Mouse (Mus musculus) embryonic facial prominence, embryonic 14.5 days (tissue): ENCODE data around the gene Chd9. TPM values are rescaled to one million over a fixed set of nuclear protein-coding genes. Genes with fewer than 3 reads are reported as not detected.

Source experiments
- ATAC-seq: fragments of 200-750 bp; cut with Nextera tagmentation; 2 replicates; pipeline ENCODE4 v1.8.0; 2017; ENCODE audit warnings: low read depth, moderate number of reproducible peaks, moderate TSS enrichment
- DNase-seq: peaks from one replicate; pipeline ENCODE4 v3.0.0-alpha.2; 2015; ENCODE audit warnings: low spot score
- H3K27ac ChIP-seq: fragments of 300-500 bp; sonication (generic); replicated peaks from 2 replicates; pipeline ENCODE4 v1.5.1; 2014; ENCODE audit warnings: low read depth, mild to moderate bottlenecking, low read length, moderate library complexity
- H3K27me3 ChIP-seq: fragments of 300-500 bp; sonication (generic); replicated peaks from 2 replicates; pipeline ENCODE4 v1.6.1; 2014; ENCODE audit warnings: low read length; ENCODE audit not compliant: control insufficient read depth, insufficient read depth
- H3K36me3 ChIP-seq: fragments of 300-500 bp; sonication (generic); 2 replicates; pipeline ENCODE4 v1.6.1; 2014; ENCODE audit warnings: low read length, mixed read lengths; ENCODE audit not compliant: control insufficient read depth, insufficient read depth
- H3K4me1 ChIP-seq: fragments of 300-500 bp; sonication (generic); 2 replicates; pipeline ENCODE4 v1.6.1; 2014; ENCODE audit warnings: antibody characterized with exemption, low read length; ENCODE audit not compliant: control insufficient read depth, insufficient read depth
- H3K4me2 ChIP-seq: fragments of 300-500 bp; sonication (generic); 2 replicates; pipeline ENCODE4 v1.6.1; 2014; ENCODE audit warnings: low read depth, mild to moderate bottlenecking, low read length, moderate library complexity, mixed read lengths
- H3K4me3 ChIP-seq: fragments of 300-500 bp; sonication (generic); 2 replicates; pipeline ENCODE4 v1.5.1; 2014; ENCODE audit warnings: low read depth, mild to moderate bottlenecking, low read length
- H3K9ac ChIP-seq: fragments of 300-500 bp; sonication (generic); 2 replicates; pipeline ENCODE4 v1.6.1; 2014; ENCODE audit warnings: low read depth, mild to moderate bottlenecking, low read length, moderate library complexity, mixed read lengths
- H3K9me3 ChIP-seq: fragments of 300-500 bp; sonication (generic); 2 replicates; pipeline ENCODE4 v1.6.1; 2016; ENCODE audit warnings: low read length; ENCODE audit not compliant: control insufficient read depth
- WGBS: fragments of 180-500 bp; shearing (Covaris S2); extraction: QIAGEN DNeasy Blood & Tissue Kit; methylation state at CpG from one replicate; pipeline ENCODE4 v1.1.7; 2014; 5-methylcytosine and 5-hydroxymethylcytosine counted together
- polyA plus RNA-seq: library from polyadenylated mRNA; unstranded; fragments of >200 nt; fragmentation: Nextera tagmentation; extraction: Ambion mirVana; gene quantifications from 2 replicates; pipeline ENCODE4 v1.2.1, GENCODE M21; 2014

Chd9 gene
- polyA plus RNA-seq, 1 experiment from 2014 or later, result 123 TPM

DNA sequence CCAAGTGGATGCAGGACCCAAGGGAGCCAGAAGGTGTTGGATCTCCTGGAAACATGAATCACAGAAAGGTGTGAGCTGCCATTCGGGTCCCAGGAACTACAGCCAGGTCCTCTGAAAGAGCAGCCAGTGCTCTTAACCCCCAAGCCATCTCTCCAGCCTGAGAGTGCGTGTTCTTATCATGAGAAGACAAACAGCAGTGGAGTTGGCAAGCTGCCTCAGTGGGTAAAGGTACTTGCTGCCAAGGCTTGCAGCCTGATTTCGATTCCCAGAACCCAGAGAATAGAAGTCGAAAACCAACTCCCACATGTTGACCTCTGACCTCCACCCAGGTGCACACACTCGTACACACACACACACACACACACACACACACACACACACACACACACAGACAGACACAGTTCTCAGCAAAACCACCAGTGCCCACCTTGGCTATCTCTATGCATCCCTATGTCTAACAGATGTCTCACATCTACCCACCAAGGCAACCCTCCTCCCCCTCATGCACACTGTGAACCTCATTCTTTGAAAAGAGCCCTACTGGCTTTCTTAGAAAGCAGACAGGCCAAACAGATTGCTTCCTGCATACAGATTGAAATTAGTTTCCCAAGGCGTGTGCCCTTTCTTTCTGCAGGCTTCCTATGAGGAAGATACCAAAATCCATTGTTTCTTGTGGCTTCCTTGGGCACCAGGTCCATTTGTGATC is 43.4 kb downstream of the Chd9 start:
- no peaks in the 10 kb centered on the region for H3K9me3 ChIP-seq
- ATAC-seq, result no peak
- DNase-seq, result peak; percentile 39
- no peak overlapping the region for H3K9ac ChIP-seq
- peaks cover 37% of the 10 kb centered on the region for H3K4me1 ChIP-seq
- 64% methylated on average over 6 of the region's 6 CpGs for WGBS
- H3K36me3 ChIP-seq, result peaks cover 4% of the 10 kb centered on the region; the same call in 1 of the 2 replicates
- no peak overlapping the region for H3K27ac ChIP-seq
- no peaks in the 10 kb centered on the region for H3K27me3 ChIP-seq
- H3K4me3 ChIP-seq, result no peak overlapping the region
- H3K4me2 ChIP-seq, result no peak overlapping the region

DNA sequence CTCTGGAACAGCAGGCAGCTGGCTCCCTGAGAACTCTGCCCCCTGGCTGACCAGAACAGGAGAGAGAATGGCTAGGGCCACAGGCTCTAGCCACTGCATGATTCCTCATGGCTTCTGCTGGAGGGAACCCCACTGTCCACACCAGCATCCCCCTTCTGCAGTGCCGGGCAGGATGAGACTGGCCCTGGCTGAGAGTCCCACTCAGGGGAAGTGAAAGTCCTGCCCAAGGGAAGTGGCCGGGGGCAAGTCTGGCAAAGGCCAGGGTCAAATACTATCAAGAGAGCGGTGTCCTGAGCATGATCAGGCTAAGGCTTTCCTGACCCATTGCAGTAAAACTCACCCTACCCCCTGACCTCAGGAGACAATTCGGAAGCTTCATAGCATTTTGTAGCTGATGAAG is 44.9 kb downstream of the Chd9 start:
- WGBS, result 72% methylated on average over 4 of the region's 4 CpGs

DNA sequence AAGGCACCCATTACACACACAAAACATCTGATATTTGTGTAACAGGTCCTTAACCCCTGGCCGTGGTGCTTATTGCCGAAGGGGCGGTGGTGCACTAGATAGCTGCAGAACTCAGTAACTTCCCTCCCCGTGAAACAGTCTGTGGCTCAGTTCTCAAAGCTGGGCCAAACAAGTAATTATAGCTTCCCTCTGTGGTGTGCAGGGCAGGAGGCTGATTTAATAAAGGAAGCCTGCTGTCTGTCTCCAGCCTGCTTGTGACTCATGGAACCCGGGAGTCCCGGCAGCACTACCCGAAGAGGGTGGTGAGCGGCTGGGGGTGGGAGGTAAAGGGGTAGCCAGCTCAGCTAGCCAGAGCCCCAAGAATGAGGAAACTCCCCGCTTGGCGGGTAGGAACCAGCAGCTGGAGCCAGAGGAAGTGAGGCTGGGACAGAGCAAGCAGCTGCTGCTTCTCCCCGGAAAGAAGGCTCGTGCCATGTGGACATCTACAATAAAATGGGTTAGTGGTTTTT is 48.1 kb downstream of the Chd9 start:
- H3K36me3 ChIP-seq, result peaks cover 4% of the 10 kb centered on the region; the same call in 1 of the 2 replicates
- DNase-seq (peak; percentile 83), ATAC-seq (peak; percentile 69)
- peaks cover 30% of the 10 kb centered on the region for H3K4me1 ChIP-seq
- H3K4me3 ChIP-seq, result peak overlapping the region; percentile 45
- H3K27me3 ChIP-seq, result no peaks in the 10 kb centered on the region
- 3% methylated on average over 12 of the region's 12 CpGs for WGBS
- peak overlapping the region; percentile 85 for H3K4me2 ChIP-seq
- peak overlapping the region; percentile 91 for H3K27ac ChIP-seq
- H3K9me3 ChIP-seq, result no peaks in the 10 kb centered on the region
- peak overlapping the region; percentile 62 for H3K9ac ChIP-seq

More for the DNA sequence above, 44.9 kb downstream of the Chd9 start:
- no peak overlapping the region for H3K4me3 ChIP-seq
- no peak for ATAC-seq
- no peaks in the 10 kb centered on the region for H3K27me3 ChIP-seq
- H3K27ac ChIP-seq, result no peak overlapping the region
- H3K36me3 ChIP-seq, result peaks cover 4% of the 10 kb centered on the region; the same call in 1 of the 2 replicates
- H3K4me1 ChIP-seq, result peaks cover 48% of the 10 kb centered on the region
- H3K4me2 ChIP-seq, result no peak overlapping the region
- no peak overlapping the region for H3K9ac ChIP-seq
- DNase-seq, result no peak
- no peaks in the 10 kb centered on the region for H3K9me3 ChIP-seq

DNA sequence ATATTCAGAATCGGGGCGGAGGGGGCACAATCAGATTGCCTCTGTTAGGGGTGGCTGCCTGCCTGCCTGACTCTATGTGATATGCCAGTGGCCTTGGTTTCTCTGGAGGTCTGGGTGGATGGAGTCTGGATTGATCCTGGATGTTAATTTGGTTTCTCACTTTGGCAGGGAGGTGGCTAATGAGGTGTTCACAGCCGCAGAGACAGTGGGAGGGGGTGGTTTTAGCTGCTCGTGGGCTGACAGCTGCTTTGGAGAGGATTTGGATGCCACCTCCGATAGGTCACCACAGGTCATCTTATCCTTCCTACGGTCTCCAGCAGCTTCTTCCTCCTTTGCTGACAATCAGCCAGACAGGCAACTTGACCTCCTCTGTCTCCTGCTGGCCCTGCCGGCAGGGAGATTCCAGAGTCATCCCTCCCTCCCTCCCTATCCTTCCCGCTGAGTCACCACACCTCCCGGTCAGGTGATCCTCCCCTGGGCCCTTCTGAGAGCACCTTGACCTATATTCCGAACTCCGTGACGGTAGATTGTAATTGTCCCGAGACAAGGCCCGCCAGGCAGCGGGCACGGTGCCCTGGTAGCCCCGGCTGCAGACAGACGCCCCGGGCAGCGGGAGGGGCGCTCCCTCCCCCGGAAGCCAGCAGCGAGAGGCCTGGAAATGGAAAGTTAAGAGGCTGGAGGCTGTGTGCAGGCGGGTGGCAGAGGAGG is 48.7 kb downstream of the Chd9 start:
- no peaks in the 10 kb centered on the region for H3K27me3 ChIP-seq
- 1% methylated on average over 21 of the region's 24 CpGs for WGBS
- DNase-seq (peak; percentile 77), ATAC-seq (peak; percentile 58)
- H3K36me3 ChIP-seq, result peaks cover 4% of the 10 kb centered on the region; the same call in 1 of the 2 replicates
- peak overlapping the region; percentile 91 for H3K27ac ChIP-seq
- H3K4me1 ChIP-seq, result peaks cover 30% of the 10 kb centered on the region
- peak overlapping the region; percentile 45 for H3K4me3 ChIP-seq
- peak overlapping the region; percentile 62 for H3K9ac ChIP-seq
- H3K4me2 ChIP-seq, result peak overlapping the region; percentile 85
- no peaks in the 10 kb centered on the region for H3K9me3 ChIP-seq

DNA sequence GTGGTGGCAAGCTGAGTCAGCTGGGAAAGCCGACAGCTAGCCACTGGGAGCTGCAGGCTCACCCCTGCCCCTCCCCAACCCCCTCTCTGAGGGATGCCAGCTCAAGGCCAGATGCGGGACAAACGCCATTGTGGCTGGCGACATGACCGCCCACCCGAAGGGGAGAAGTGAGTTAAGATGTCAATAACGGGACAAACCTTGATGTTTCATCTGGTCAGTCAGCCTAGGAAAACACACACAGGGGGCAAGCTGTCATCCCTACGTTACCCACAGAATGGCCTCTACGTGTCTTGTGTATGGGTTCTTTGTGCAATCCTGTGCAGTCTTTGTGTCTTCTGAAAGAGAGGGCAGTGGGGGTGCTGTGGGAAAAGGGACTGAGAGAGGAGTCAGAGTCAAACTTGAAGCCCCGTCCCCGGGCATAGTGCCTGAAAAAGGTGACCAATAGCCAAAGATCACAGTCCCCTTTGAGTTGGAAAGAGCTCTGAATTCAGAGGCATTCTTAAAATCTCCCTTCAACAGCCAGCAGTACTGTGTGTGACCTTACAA is 49.4 kb downstream of the Chd9 start:
- ATAC-seq (no peak), DNase-seq (no peak)
- Histone ChIP-seq H3K27ac (peak overlapping the region; percentile 91), H3K4me1 (peaks cover 30% of the 10 kb centered on the region), H3K9me3 (no peaks in the 10 kb centered on the region), H3K27me3 (no peaks in the 10 kb centered on the region), H3K4me2 (peak overlapping the region; percentile 85), H3K9ac (peak overlapping the region; percentile 62), H3K4me3 (peak overlapping the region; percentile 45), H3K36me3 (no peaks in the 10 kb centered on the region)
- 7% methylated on average over 11 of the region's 11 CpGs for WGBS

DNA sequence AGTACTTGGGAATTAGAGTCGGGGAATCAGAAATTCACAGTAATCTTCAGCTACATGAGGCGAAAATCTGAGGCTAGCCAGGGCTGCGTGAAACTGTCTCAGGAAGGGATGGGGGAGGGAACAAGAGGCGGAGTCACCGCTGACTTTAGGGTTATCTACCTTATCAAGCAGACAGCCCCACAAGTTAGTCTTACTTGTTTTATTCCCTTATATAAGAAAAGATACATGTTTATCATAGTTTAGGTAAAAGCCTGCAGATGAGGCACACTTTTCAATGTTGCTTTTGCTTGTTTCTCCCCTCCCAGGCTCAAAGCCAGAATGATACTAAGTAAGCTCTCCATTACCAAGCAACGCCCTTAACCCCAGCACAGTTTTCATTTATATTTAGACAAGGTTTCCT is 50.4 kb downstream of the Chd9 start:
- H3K9me3 ChIP-seq, result no peaks in the 10 kb centered on the region
- no peak for ATAC-seq
- H3K4me1 ChIP-seq, result peaks cover 30% of the 10 kb centered on the region
- DNase-seq, result no peak
- no peak overlapping the region for H3K4me2 ChIP-seq
- H3K9ac ChIP-seq, result no peak overlapping the region
- H3K36me3 ChIP-seq, result no peaks in the 10 kb centered on the region
- H3K27me3 ChIP-seq, result no peaks in the 10 kb centered on the region
- WGBS, result 74% methylated on average over 6 of the region's 6 CpGs
- H3K4me3 ChIP-seq, result no peak overlapping the region
- H3K27ac ChIP-seq, result no peak overlapping the region

DNA sequence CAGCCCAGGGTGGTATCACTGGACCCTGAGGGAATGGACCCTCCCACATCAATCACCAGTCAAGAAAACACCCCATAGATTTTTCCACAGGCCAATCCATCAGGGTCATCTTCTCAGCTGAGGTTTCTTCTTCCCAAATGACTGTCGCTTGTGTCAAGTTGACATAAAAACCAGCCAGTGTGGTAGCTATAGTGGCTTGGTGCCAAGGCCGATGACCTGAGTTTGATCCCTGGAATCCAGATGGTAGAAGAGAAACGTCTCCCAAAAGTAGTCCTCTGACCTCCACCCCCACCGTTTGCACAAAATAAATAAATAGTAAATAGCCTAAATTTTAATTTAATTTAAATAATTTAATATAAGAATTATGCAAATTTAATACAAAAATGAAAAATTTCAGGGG is 51.9 kb downstream of the Chd9 start:
- Histone ChIP-seq H3K4me1 (peaks cover 30% of the 10 kb centered on the region), H3K9ac (no peak overlapping the region), H3K36me3 (no peaks in the 10 kb centered on the region), H3K27ac (no peak overlapping the region), H3K4me3 (no peak overlapping the region), H3K27me3 (no peaks in the 10 kb centered on the region), H3K4me2 (no peak overlapping the region), H3K9me3 (no peaks in the 10 kb centered on the region)
- no peak for DNase-seq
- 64% methylated on average over 4 of the region's 4 CpGs for WGBS
- no peak for ATAC-seq

DNA sequence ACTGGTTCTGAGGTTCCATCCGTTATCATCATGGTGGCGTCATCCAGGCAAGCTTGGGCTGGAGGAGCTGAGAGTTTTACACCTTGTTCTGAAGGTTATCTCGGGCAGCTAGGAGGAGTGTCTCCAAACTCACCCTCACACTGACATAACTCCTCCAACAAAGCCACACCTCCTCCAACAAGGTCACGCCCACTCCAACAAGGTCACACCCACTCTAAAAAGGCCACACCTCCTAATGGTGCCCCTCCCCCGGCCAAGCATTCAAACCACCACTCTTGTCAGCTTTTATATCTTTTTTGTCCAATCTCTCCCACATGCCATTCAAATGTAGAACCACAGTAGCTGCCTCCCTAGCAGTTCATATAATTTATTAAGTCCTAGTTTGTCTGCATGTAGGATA is 53.0 kb downstream of the Chd9 start:
- Histone ChIP-seq H3K4me1 (peaks cover 26% of the 10 kb centered on the region), H3K36me3 (no peaks in the 10 kb centered on the region), H3K4me2 (no peak overlapping the region), H3K9ac (no peak overlapping the region), H3K27me3 (no peaks in the 10 kb centered on the region), H3K9me3 (no peaks in the 10 kb centered on the region), H3K27ac (no peak overlapping the region), H3K4me3 (no peak overlapping the region)
- ATAC-seq (no peak), DNase-seq (no peak)
- WGBS, result 90% methylated on average over 5 of the region's 5 CpGs
